Mouse (Mus musculus) embryonic facial prominence, embryonic 10.5 days (tissue): Measurements from ENCODE around the gene Ppp1r9b. TPM values are rescaled to one million over a fixed set of nuclear protein-coding genes. Genes with fewer than 3 reads are reported as not detected.

Experiments
- DNase-seq: peaks from one replicate; pipeline ENCODE4 v3.0.0-alpha.2; 2017; ENCODE audit warnings: low spot score
- H3K27ac ChIP-seq: fragments of 300-500 bp; sonication (generic); replicated peaks from 2 replicates; pipeline ENCODE4 v1.5.1; 2016; ENCODE audit warnings: mild to moderate bottlenecking
- H3K27me3 ChIP-seq: fragments of 300-500 bp; sonication (generic); replicated peaks from 2 replicates; pipeline ENCODE4 v1.6.1; 2016; ENCODE audit warnings: low read depth, mild to moderate bottlenecking; ENCODE audit not compliant: poor library complexity, severe bottlenecking
- H3K36me3 ChIP-seq: fragments of 300-500 bp; sonication (generic); replicated peaks from 2 replicates; pipeline ENCODE4 v1.6.1; 2016; ENCODE audit warnings: mild to moderate bottlenecking, moderate library complexity
- H3K4me1 ChIP-seq: fragments of 300-500 bp; sonication (generic); 2 replicates; pipeline ENCODE4 v1.6.1; 2016
- H3K4me3 ChIP-seq: fragments of 300-500 bp; sonication (generic); 2 replicates; pipeline ENCODE4 v1.5.1; 2016; ENCODE audit warnings: mild to moderate bottlenecking, moderate library complexity
- H3K9me3 ChIP-seq: fragments of 300-500 bp; sonication (generic); 2 replicates; pipeline ENCODE4 v1.6.1; 2016; ENCODE audit warnings: mild to moderate bottlenecking
- WGBS: fragments of 180-500 bp; shearing (Covaris S2); methylation state at CpG from one replicate; pipeline ENCODE4 v1.1.7; 2016; 5-methylcytosine and 5-hydroxymethylcytosine counted together
- polyA plus RNA-seq: library from polyadenylated mRNA; unstranded; fragments of >200 nt; fragmentation: Nextera tagmentation; extraction: Ambion mirVana; gene quantifications from 2 replicates; pipeline ENCODE4 v1.2.1, GENCODE M21; 2016

The Ppp1r9b gene
- polyA plus RNA-seq, 1 experiment from 2014 or later: 9.4 TPM

- DNase-seq: peak; percentile 75
- no peaks in the 10 kb centered on the region for H3K9me3 ChIP-seq
- peaks cover 6% of the 10 kb centered on the region for H3K27me3 ChIP-seq
- WGBS: 59% methylated on average over 9 of the region's 9 CpGs
- no peak overlapping the region for H3K27ac ChIP-seq
- H3K4me3 ChIP-seq: no peak overlapping the region
- peaks cover 8% of the 10 kb centered on the region for H3K4me1 ChIP-seq
- peaks cover 12% of the 10 kb centered on the region for H3K36me3 ChIP-seq
These were observed 56.3 kb downstream of the Ppp1r9b start for GRCm38 (mm10) chr11:95046980-95047680.

GRCm38 (mm10) chr11:95053062-95053461 lies 62.2 kb downstream of the Ppp1r9b start:
- H3K27me3 ChIP-seq: peaks cover 27% of the 10 kb centered on the region
- no peak for DNase-seq
- peaks cover 37% of the 10 kb centered on the region for H3K36me3 ChIP-seq
- no peaks in the 10 kb centered on the region for H3K9me3 ChIP-seq
- peaks cover 15% of the 10 kb centered on the region for H3K4me1 ChIP-seq
- 0 out of 2 replicates have a peak overlapping the region, but pooled peaks have one; percentile 7 for H3K27ac ChIP-seq
- WGBS: 77% methylated on average over 9 of the region's 9 CpGs
- H3K4me3 ChIP-seq: no peak overlapping the region

Other genes starting within 250 kb of the Ppp1r9b start
- gene Cdc34b, start 249.3 kb upstream of the Ppp1r9b start, polyA plus RNA-seq: 0.29 and 0.40 TPM in 2 replicates
- gene Tmem92, start 208.3 kb upstream of the Ppp1r9b start, polyA plus RNA-seq: not detected in 2 replicates
- 61.5 and 88.8 TPM in 2 replicates for gene Col1a1, start 54.8 kb upstream of the Ppp1r9b start, polyA plus RNA-seq
- gene Hils1, start 23.4 kb upstream of the Ppp1r9b start, polyA plus RNA-seq: not detected in 2 replicates
- gene Sgca, start 14.7 kb upstream of the Ppp1r9b start, polyA plus RNA-seq: 0.17 TPM in 1 of 2 replicates, not detected in the other
- gene Samd14, start 18.8 kb downstream of the Ppp1r9b start, polyA plus RNA-seq: 35.5 and 42.5 TPM in 2 replicates
- gene Pdk2, start 50.3 kb downstream of the Ppp1r9b start, polyA plus RNA-seq: 12.9 and 16.0 TPM in 2 replicates
- gene Itga3, start 85.8 kb downstream of the Ppp1r9b start, polyA plus RNA-seq: 11.5 and 12.2 TPM in 2 replicates
- 29.8 and 31.3 TPM in 2 replicates for gene Dlx3, start 129.1 kb downstream of the Ppp1r9b start, polyA plus RNA-seq
- gene Dlx4, start 155.2 kb downstream of the Ppp1r9b start, polyA plus RNA-seq: 3.6 and 4.3 TPM in 2 replicates